Mouse (Mus musculus) ES-E14 (cell line): ENCODE measurements at regions not wholly inside any gene's neighbourhood (a gene's known extent, or its start where the extent isn't known, plus 50 kb on each side); places are given as distances from the start of the nearest gene placed in this dataset.

Source experiments
- CHD2 ChIP-seq: IDR thresholded peaks from 2 replicates; pipeline ENCODE4 v1.6.1; 2014; ENCODE audit warnings: mild to moderate bottlenecking, low read depth, low read length, inconsistent platforms
- HCFC1 ChIP-seq: IDR thresholded peaks from 2 replicates; pipeline ENCODE4 v1.6.1; 2012; ENCODE audit warnings: low read length, inconsistent platforms, borderline replicate concordance; ENCODE audit not compliant: insufficient read depth
- MAFK ChIP-seq: IDR thresholded peaks from 2 replicates; pipeline ENCODE4 v1.6.1; 2014; ENCODE audit warnings: mild to moderate bottlenecking, low read depth, low read length, inconsistent platforms; ENCODE audit not compliant: insufficient read depth

GRCm38 (mm10) chr10:38439286-38439685, 382.3 kb downstream of the Rfpl4b start:
- TF ChIP-seq HCFC1 (no peak), MAFK (no peak), CHD2 (no peak)
